Mouse (Mus musculus) bone marrow macrophage, adult 2 months (primary cell): ENCODE data around the gene Ms4a4b.

Source experiments
- CTCF ChIP-seq: IDR thresholded peaks from 2 replicates; pipeline ENCODE4 v1.5.1; 2012; ENCODE audit warnings: low read depth, mild to moderate bottlenecking, low read length, moderate library complexity
- POLR2A ChIP-seq: IDR thresholded peaks from 2 replicates; pipeline ENCODE4 v1.6.1; 2012; ENCODE audit warnings: mild to moderate bottlenecking, low read depth, low read length, borderline replicate concordance

DNA sequence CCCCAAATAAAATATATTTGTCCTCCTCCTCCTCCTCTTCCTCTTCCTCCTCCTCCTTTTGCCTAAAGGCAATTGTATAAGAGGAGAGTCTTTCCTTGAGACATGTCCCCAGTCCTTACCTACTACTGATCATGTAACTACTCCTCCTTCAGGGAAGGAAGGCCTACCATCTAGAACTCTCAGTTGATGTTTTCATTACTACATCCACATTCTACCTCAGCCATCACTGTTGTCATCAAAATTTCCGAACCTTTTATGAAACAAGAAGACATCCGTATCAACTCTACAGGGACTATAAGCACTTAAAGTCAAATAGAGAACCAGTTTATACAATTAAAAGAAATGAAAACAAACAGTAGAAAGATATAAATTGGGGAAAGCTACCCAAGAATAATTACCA lies 39.3 kb downstream of the Ms4a4b start:
- TF ChIP-seq CTCF (no peak), POLR2A (no peak)
